Mouse (Mus musculus): ENCODE measurements around the gene Sdhd.
A peak's percentile ranks its signal among the peaks of the same experiment; 100 is the strongest.

Sdhd gene

DNA sequence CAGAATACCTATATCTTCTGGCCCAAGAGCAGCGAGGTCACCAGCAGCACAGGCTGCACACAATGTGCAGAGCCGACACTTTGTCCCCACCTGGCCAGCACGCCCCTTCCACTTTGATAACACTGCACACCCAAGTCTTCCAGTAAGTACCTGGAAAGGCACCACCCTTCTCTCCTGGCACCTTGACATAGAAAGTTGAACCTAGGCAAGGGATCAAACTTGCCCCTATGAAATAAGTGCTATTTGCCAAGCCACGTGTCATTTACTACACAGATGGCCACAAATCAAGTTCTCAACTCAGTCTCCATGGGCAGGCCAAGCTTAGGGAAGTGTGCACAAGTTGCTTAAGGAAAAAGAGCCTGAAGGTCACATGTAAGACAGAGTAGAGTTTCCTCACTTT is 16.7 kb downstream of the Sdhd start:
- DNase-seq (ENCODE audit: low spot score in 2 of 2): no peak

DNA sequence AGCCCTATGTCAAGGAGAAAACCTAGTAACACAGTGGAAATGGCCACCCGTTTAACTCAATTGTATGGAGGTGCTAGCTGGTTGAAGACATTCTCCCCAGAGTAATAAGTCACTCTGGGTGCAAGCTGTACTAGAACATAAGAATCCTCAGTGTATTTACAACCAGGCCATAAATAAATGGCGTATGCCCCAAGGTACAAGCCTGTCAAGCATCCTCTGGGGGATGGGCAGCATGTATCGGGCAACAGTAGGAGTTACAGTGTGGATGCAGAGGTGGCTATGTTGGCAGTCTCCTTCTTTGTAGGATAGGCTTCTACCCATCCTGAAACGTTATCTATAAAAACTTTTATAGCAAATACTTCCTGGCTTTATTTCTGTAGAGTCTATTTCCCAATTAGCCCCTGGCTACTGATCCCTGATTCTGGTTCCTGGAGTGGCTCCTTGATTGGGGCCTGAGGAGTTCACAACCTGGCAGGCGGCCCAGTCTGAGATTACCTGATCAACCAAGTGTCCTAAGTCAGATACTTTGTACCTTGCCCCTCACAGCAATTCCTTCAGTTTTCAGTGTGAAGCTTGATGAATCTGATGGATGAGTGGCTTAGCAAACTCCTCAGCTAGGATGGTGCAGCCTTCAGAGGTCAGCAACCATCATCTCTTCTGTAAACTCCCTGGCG is 18.3 kb downstream of the Sdhd start:
- no peak for DNase-seq (ENCODE audit: low spot score in 2 of 2)

DNA sequence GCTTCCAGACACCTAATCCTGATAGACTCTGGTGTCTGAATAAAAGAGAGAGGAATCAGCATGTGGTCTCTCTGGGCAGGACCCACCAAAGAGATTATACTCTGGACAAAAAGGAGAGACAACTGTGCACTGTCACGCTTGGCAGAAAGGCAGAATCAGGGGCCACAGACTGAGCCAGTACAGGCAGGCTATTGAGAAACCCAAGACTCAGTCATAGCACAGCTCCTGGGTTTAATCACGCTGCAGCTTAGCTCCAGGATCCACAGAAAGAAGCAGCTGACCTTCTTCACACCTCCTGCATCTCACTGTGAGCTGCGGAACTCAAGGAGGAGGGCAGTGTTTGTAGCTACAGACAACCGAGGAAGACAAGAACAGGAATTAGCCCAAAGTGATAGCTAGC is 23.2 kb downstream of the Sdhd start:
- DNase-seq (ENCODE audit: low spot score in 2 of 2): no peak

DNA sequence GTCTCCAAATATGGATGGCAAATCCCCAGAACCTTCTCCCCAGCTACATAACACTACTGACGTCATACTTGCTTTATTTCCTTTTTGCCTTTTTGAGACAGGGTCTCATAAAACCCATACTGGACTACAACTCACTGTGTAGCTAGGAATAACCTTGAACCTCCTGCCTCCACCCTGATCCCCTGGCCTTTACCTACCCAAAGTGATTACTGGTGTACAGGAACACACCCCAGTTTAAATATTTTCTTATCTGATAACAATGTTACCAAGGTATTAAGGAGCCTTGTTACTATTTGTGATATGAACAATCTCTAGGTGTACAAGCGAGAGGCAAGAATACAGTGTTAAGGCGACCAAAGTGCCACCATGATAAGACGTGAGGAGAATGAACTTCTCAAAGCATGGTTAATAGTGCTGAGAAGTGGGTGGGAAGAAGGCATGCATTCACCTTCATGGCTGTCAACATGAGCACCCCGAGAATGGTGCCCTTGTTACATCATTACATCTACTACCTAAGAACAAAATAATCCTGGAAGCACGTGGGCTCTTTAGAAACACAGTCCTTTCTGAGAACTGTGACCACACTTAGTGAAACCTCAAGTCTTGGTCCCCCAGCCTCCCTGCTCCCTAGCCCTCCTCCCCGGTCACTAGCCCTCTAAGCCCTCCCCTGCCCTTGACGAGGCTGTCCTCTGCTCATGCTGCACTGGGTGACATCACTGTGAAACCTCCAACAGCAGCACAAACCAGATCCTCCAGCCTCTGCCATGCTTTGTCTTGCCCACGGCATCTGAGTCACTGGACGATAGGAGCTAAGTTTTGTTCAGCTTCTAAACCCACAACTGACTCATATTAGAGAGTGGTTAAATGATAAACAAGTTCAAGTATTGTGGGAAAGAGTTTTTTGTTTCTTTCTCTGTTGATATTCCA is 33.8 kb downstream of the Sdhd start:
- DNase-seq (ENCODE audit: low spot score in 2 of 2): no peak

DNA sequence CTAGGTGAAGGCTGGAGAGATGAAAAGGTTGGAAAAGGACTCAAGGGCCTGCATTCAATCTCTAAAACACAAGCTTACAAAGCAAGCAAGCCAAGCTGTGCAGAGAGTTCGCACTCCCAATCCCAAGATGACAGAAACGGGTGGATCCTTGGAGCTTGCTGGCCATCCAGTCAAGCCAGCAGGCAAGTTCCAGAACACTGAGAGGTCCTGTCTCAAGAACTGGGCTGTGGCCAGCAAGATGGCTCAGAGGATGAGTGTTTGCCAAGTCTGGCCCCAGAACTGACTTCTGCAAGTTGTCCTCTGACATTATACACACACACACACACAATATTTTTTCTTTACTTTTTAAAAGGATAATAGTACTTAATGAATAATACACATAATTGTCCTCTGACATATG is 35.7 kb downstream of the Sdhd start:
- no peak for DNase-seq (ENCODE audit: low spot score in 2 of 2)

DNA sequence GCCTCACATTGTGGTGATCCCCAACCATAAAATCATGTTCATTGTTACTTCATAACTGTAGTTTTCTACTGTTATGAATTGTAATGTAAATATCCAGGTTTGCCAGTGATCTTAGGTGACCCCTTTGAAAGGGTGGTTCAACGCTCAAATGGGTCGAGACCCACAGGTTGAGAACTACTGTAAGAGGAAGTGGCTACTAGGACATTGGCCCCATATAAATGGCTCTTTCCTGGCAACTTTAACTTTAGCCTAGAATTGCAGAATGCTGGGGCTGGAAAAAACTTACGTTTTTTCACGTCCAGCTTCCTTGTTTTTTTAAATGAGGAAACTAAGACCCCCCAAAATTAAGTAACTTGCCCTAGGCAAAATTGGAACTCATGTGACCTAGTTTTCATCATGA is 36.2 kb downstream of the Sdhd start:
- no peak for DNase-seq (ENCODE audit: low spot score in 2 of 2)

DNA sequence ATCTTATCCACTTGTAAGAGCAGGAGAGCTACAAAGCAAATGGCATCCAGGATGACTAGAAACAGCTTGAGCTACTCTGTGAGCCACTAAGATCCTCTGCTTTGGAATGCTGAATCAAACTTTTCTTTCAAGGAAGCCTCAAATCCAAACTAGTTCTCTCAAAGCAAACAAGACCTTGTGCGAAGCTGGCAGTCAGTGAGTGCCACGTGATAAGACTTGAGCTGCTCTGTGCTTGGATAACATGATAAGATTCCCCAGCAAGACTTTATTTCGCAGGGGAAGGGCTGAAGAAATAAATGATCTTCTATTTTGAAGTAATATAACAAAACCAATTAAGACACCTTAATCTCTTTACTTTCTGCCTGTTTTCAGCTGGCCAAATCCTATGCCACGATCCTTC is 37.7 kb downstream of the Sdhd start:
- no peak for DNase-seq (ENCODE audit: low spot score in 2 of 2)

DNA sequence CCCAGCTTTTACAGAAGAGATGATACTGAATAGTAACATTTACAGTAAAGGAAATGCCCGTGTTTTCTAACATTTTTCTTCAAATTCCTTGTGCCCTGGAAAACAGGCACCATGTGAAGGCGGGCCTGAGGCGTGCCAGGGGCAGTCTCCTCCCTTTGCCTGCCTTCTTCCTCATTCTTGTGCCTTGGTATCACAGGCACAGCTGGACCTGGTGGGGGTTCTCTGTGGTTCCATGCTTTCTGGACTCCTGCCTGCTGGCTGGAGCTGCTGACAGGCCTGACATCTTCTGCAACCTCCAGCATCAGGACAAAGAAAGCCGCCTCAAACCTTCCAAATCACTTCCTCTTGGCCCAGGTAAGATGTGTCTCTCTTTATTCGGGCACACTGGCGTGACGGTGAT is 38.4 kb downstream of the Sdhd start:
- no peak for DNase-seq (ENCODE audit: low spot score in 2 of 2)

DNA sequence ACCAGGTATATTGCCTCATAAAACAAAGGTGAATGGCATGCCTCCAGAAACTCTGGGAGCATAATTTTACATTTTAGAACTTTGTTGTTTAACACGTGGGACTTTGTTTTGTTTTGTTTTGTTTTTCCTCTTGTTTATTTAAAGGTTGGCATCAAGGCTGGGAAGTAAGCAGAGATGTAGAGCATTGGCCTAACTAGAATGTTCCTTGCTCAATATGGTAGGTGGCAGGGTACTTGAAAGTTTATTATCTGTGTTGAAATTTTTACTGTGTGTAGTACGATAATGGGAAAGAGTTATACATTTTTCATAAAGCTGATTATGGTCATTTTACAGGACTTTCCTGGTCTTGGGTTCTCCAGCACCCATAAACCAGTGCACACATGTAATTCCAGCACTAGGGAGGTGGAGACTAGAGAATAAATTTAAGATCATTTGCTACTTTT is 41.7 kb downstream of the Sdhd start:
- no peak for DNase-seq (ENCODE audit: low spot score in 2 of 2)

DNA sequence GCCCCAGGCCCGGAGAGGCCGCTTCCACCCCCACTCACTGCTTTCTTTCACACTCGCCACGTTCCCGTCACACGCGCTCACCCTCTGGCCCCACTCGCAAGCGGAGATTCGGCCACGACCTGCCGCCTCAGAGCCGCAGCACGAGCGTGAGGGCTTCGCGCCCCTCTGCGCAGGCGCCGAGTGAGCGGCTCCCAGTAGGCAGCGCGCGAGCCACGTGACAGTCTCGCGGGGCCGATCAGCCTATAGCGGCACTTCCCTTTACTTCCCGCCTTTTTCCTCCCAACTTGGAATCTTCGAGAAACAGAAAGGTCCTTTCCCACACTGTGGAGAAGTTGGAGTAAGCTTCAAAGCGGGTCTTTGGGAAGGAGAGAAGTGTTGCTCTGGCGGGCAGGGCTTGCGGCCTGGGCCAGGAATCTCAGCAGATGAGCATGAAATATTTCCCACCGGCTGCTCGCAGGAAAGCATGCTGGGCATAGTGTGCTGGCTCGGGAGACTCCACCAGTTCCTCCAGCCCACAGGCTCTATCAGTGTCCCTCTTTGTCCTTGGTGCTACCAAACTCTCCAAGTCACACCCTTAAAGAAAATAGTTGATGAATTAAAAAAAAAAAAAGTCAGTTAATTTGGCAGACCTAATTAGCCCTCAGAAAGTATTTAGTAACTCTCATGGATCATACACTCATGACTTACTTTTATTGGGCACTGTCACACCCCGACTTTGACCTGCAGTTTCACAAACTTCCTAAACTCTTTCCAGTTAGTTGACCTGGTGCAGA is 42.3 kb downstream of the Sdhd start, which contains the start of gene Tex12:
Gene Tex12 (minus strand): TSS at position 181 of the 773 bp plus-strand sequence.
- DNase-seq (ENCODE audit: low spot score in 2 of 2): no peak

DNA sequence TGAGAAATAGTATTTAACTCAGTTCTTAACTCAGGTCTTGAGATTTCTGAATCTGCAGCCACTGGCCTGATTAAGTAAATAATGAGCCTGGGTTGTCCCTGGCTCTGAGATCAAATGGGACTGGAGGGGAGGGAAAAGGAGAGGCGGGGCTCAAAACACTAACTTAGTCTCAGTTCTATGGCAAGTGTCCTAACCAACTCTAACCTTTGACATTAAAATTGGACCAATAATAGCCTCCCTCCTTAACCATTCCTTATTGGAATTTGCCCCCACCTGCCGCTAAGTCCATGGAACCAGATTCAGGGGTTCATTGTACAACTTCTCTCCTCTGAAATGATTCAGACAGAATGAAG is 48.5 kb downstream of the Sdhd start, which contains the start of gene Bco2:
Gene Bco2 (minus strand): TSS at position 88 of the 353 bp plus-strand sequence.
- no peak for DNase-seq (ENCODE audit: low spot score in 2 of 2)

DNA sequence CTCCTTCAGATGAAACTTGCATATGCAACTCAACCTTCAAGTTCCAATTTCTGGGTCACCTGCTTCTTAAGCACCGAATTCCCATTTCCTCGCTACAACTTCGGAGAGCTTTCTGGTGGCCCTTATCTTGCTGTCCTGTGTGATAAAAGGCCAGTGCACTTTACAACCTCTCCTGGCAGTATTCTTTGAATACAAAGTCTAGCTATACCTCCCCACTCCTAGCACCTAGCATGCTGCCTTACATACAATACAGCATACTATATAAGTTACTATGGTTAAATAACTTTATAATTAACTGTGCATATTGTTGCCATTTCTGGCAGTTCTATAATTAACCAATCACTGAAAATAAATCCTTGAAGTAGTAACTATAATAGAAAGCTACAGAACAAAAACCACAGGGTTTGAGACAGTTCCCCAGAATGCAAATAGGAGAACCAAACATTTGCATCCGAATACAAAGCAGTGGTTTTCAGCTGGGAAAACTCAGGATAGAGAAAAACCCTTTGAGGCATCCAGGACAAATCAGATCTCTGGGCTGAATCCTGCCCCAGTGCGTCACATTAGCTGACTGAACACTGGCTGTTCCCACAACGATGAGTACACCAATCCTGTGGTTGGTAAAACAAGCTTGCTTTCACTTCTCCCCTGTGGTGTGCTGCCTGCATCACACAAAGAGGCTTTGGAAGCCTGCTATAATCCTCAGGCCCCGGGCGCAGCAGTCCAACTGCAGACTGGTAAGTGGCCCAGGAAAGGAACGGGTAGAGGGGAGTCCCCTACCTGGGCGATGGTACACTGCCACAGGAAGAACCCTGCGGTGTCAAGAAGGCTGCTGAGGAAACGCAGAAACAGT is 49.1 kb downstream of the Sdhd start, which contains the start of gene Il18:
Gene Il18 (plus strand): TSS at position 587 of the 853 bp plus-strand sequence.
- DNase-seq (ENCODE audit: low spot score in 2 of 2): peak in 1 of 2 experiments; percentile 24

DNA sequence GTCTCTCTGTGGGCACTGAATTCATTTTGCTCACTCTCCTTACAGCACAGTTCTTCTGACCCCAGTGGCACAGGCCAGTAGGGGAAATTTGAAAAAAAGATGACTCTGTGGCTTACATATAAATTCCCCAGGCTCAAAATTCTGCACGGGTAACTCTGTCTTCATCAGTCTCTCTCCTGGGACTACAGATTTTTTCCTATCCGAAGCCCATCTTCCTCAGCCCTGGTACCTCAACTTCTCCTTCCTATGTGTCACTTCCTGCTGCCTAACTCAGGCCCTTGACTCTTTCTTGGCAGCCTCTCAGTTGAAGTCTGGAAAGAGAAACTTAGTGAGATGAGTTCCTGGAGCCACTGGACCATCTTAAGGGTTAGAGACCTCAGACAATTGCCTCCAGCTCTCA is 50.1 kb downstream of the Sdhd start:
- no peak for DNase-seq (ENCODE audit: low spot score in 2 of 2)

DNA sequence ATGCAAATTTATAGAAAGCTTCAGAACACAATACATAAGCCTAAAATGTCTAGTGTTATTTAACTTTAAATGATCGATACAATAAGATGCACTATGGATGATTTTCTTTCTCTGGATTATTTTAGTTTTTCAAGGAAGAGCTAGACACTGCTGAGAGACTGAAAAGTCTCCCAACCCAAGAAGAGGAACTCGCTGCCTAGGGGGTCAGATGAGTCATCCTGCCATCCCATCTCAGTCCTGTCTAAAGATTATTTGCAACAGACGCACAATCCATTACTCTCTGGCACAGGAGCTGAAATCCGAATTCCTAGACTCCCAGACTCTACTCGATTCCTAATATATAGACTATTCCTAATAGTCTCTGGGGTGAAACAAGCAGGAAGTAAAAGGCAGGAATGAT is 51.4 kb downstream of the Sdhd start:
- no peak for DNase-seq (ENCODE audit: low spot score in 2 of 2)

DNA sequence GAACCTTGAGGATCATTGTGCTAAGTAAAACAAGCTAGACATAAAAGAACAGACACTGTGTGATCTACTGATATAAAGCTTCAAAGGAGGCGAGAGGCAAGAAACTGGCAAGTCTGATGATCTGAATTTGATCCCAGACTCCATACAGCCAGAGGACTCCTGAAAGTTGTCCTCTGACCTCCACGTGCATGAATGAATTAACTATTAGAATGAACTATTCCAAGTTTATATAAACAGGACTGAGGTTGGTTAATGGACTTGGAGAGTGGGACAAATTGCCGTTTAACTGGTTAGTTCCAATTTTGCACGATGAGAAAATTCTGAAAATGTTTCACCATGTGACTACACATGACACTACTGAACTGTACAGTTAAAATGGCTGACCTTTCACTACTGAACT is 54.7 kb downstream of the Sdhd start:
- no peak for DNase-seq (ENCODE audit: low spot score in 2 of 2)

DNA sequence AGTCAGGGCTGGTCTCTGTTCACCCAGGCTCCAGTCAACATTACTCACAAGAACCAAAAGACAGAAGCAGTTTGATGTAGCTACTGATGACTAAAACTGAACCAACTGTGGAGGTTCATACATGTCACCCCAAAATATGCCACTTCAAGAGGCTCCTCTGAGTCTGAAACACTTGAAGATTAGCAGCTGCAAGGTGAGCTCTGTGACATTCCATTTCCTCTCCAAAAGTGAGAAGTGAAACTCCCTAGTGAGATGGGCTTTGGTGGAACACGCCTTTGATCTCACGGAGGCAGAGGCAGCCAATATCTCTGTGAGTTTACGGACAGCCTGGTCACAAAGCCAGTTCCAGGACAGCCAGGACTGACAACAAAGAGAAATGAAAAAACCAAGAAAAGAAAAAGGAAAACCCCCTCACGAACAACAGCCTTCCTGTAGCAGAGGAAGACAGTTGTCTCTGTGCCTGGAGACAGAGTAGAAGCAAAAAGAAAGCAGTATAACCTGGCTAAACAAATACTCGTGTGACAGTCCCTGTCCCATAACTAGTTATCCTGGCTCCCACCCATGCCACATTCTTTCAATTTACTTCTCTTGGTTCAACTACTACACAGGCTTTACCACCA is 55.6 kb downstream of the Sdhd start:
- peak; percentile 21 to 30 for DNase-seq (ENCODE audit: low spot score in 2 of 2)
